Mouse (Mus musculus) liver, postnatal 0 days (tissue): ENCODE results near the gene Fastkd5. TPM values are rescaled to one million over a fixed set of nuclear protein-coding genes. Genes with fewer than 3 reads are reported as not detected.

ENCODE experiments used
- ATAC-seq: fragments of 200-750 bp; cut with Nextera tagmentation; 2 replicates; pipeline ENCODE4 v1.8.0; 2017; ENCODE audit warnings: mild to moderate bottlenecking, moderate library complexity
- DNase-seq: peaks from one replicate; pipeline ENCODE4 v3.0.0-alpha.2; 2016
- H3K27ac ChIP-seq: fragments of 300-500 bp; sonication (generic); 2 replicates; pipeline ENCODE4 v1.5.1; 2014; ENCODE audit warnings: antibody characterized with exemption, moderate library complexity, mild to moderate bottlenecking, low read depth
- H3K27me3 ChIP-seq: fragments of 300-500 bp; sonication (generic); 2 replicates; pipeline ENCODE4 v1.6.1; 2014; ENCODE audit warnings: low read length, control low read depth, mixed read lengths; ENCODE audit not compliant: insufficient read depth
- H3K36me3 ChIP-seq: fragments of 300-500 bp; sonication (generic); replicated peaks from 2 replicates; pipeline ENCODE4 v1.6.1; 2014; ENCODE audit warnings: mild to moderate bottlenecking, control low read depth, low read length, moderate library complexity, mixed read lengths; ENCODE audit not compliant: insufficient read depth
- H3K4me1 ChIP-seq: fragments of 300-500 bp; sonication (generic); 2 replicates; pipeline ENCODE4 v1.6.1; 2014; ENCODE audit warnings: antibody characterized with exemption, mild to moderate bottlenecking, control low read depth; ENCODE audit not compliant: insufficient read depth
- H3K4me2 ChIP-seq: fragments of 300-500 bp; sonication (generic); 2 replicates; pipeline ENCODE4 v1.6.1; 2014; ENCODE audit warnings: low read depth, mild to moderate bottlenecking, low read length, moderate library complexity, mixed read lengths
- H3K4me3 ChIP-seq: fragments of 300-500 bp; sonication (generic); 2 replicates; pipeline ENCODE4 v1.5.1; 2014; ENCODE audit warnings: low read depth, low read length
- H3K9ac ChIP-seq: fragments of 300-500 bp; sonication (generic); replicated peaks from 2 replicates; pipeline ENCODE4 v1.6.1; 2014; ENCODE audit warnings: mild to moderate bottlenecking, moderate library complexity
- H3K9me3 ChIP-seq: fragments of 300-500 bp; sonication (generic); 2 replicates; pipeline ENCODE4 v1.6.1; 2016; ENCODE audit warnings: mild to moderate bottlenecking, control low read depth, low read length, mixed read lengths
- CTCF ChIP-seq: sonication (generic); IDR thresholded peaks from 2 replicates; pipeline ENCODE4 v1.5.1; 2016; ENCODE audit warnings: antibody characterized with exemption, low read depth
- EP300 ChIP-seq: IDR thresholded peaks from 2 replicates; pipeline ENCODE4 v1.6.1; 2016; ENCODE audit warnings: antibody characterized with exemption, low read depth, mild to moderate bottlenecking
- WGBS: fragments of 180-500 bp; shearing (Covaris S2); extraction: QIAGEN DNeasy Blood & Tissue Kit; methylation state at CpG from one replicate; pipeline ENCODE4 v1.1.7; 2014; ENCODE audit not compliant: insufficient replicate concordance; 5-methylcytosine and 5-hydroxymethylcytosine counted together
- polyA plus RNA-seq: library from polyadenylated mRNA; unstranded; fragments of >200 nt; fragmentation: Nextera tagmentation; extraction: Ambion mirVana; gene quantifications from 2 replicates; pipeline ENCODE4 v1.2.1, GENCODE M21; 2015

The Fastkd5 gene
- polyA plus RNA-seq, 1 experiment from 2014 or later = 7.2 TPM

- Histone ChIP-seq H3K4me1 (peaks cover 9% of the 10 kb centered on the region), H3K9me3 (no peaks in the 10 kb centered on the region), H3K36me3 (peaks cover 57% of the 10 kb centered on the region), H3K4me2 (no peak overlapping the region), H3K27ac (no peak overlapping the region), H3K27me3 (no peaks in the 10 kb centered on the region), H3K4me3 (no peak overlapping the region), H3K9ac (no peak overlapping the region)
- WGBS = 89% methylated on average over 10 of the region's 10 CpGs
- TF ChIP-seq EP300 = no peak
- TF ChIP-seq CTCF = no peak
- DNase-seq = no peak
- ATAC-seq = no peak
Observed at GRCm38 (mm10) chr2:130658530-130658929, 28.7 kb upstream of the Fastkd5 start.

GRCm38 (mm10) chr2:130657541-130657940, 27.7 kb upstream of the Fastkd5 start:
- Histone ChIP-seq H3K9ac (no peak overlapping the region), H3K4me3 (no peak overlapping the region), H3K27ac (no peak overlapping the region), H3K9me3 (no peaks in the 10 kb centered on the region), H3K36me3 (peaks cover 60% of the 10 kb centered on the region), H3K27me3 (no peaks in the 10 kb centered on the region), H3K4me1 (peaks cover 5% of the 10 kb centered on the region; the same call in 1 of the 2 replicates), H3K4me2 (no peak overlapping the region)
- no peak for DNase-seq
- no peak for ATAC-seq
- TF ChIP-seq EP300 (no peak), CTCF (no peak)
- WGBS = 81% methylated on average over 6 of the region's 6 CpGs

GRCm38 (mm10) chr2:130656536-130656935, 26.7 kb upstream of the Fastkd5 start:
- H3K4me2 ChIP-seq = no peak overlapping the region
- peaks cover 55% of the 10 kb centered on the region for H3K36me3 ChIP-seq
- H3K9ac ChIP-seq = no peak overlapping the region
- ATAC-seq (no peak), DNase-seq (no peak)
- H3K4me1 ChIP-seq = peaks cover 5% of the 10 kb centered on the region; the same call in 1 of the 2 replicates
- no peaks in the 10 kb centered on the region for H3K27me3 ChIP-seq
- WGBS = 91% methylated on average over 9 of the region's 9 CpGs
- no peaks in the 10 kb centered on the region for H3K9me3 ChIP-seq
- no peak for TF ChIP-seq CTCF
- no peak for TF ChIP-seq EP300
- H3K27ac ChIP-seq = no peak overlapping the region
- H3K4me3 ChIP-seq = no peak overlapping the region

GRCm38 (mm10) chr2:130655660-130656339, 26.0 kb upstream of the Fastkd5 start:
- DNase-seq = no peak
- Histone ChIP-seq H3K4me2 (peak overlapping the region; percentile 28; the same call in 1 of the 2 replicates), H3K4me1 (peaks cover 5% of the 10 kb centered on the region; the same call in 1 of the 2 replicates), H3K27ac (peak overlapping the region; percentile 69), H3K36me3 (peaks cover 49% of the 10 kb centered on the region), H3K9me3 (no peaks in the 10 kb centered on the region), H3K27me3 (no peaks in the 10 kb centered on the region), H3K9ac (no peak overlapping the region), H3K4me3 (no peak overlapping the region)
- peak; percentile 65; the same call in 1 of the 2 replicates for TF ChIP-seq EP300
- no peak for TF ChIP-seq CTCF
- WGBS = 61% methylated on average over 6 of the region's 6 CpGs
- peak; percentile 81 for ATAC-seq

- H3K27ac ChIP-seq = no peak overlapping the region
- H3K4me1 ChIP-seq = peaks cover 5% of the 10 kb centered on the region; the same call in 1 of the 2 replicates
- H3K4me3 ChIP-seq = no peak overlapping the region
- no peaks in the 10 kb centered on the region for H3K27me3 ChIP-seq
- DNase-seq (no peak), ATAC-seq (0 out of 2 replicates have a peak, but pooled peaks have one; percentile 12)
- H3K36me3 ChIP-seq = peaks cover 46% of the 10 kb centered on the region
- H3K4me2 ChIP-seq = no peak overlapping the region
- 78% methylated on average over 1 of the region's 1 CpGs for WGBS
- TF ChIP-seq EP300 (peak; percentile 78), CTCF (no peak)
- no peak overlapping the region for H3K9ac ChIP-seq
- no peaks in the 10 kb centered on the region for H3K9me3 ChIP-seq
Observed at GRCm38 (mm10) chr2:130653760-130654159, 23.9 kb upstream of the Fastkd5 start.

- no peaks in the 10 kb centered on the region for H3K9me3 ChIP-seq
- no peak for TF ChIP-seq EP300
- no peak for TF ChIP-seq CTCF
- no peak overlapping the region for H3K4me3 ChIP-seq
- no peak overlapping the region for H3K9ac ChIP-seq
- H3K4me2 ChIP-seq = no peak overlapping the region
- DNase-seq (no peak), ATAC-seq (no peak)
- peaks cover 42% of the 10 kb centered on the region for H3K36me3 ChIP-seq
- no peaks in the 10 kb centered on the region for H3K27me3 ChIP-seq
- WGBS = 82% methylated on average over 2 of the region's 2 CpGs
- peaks cover 5% of the 10 kb centered on the region; the same call in 1 of the 2 replicates for H3K4me1 ChIP-seq
- no peak overlapping the region for H3K27ac ChIP-seq
Observed at GRCm38 (mm10) chr2:130653303-130653702, 23.5 kb upstream of the Fastkd5 start.
